Mouse (Mus musculus) common myeloid progenitor, adult 5-6 weeks (primary cell): ENCODE measurements around the gene Gm1527. TPM values are rescaled to one million over a fixed set of nuclear protein-coding genes. Genes with fewer than 3 reads are reported as not detected.
"Not testable (repeated sequence)": the region's sequence is repeated elsewhere in the genome, so short reads cannot be mapped to it uniquely, and the experiment has no call there.

Experiments
- ATAC-seq: replicated peaks from 2 replicates; pipeline ENCODE4 v1.8.0; 2016; ENCODE audit warnings: low read depth, mild to moderate bottlenecking, moderate TSS enrichment, inconsistent platforms; ENCODE audit not compliant: poor library complexity, severe bottlenecking
- total RNA-seq: library from RNA; stranded (forward); fragments of 200-1000, 187-1606 nt; gene quantifications from 2 replicates; pipeline ENCODE4 v1.2.3, GENCODE M21; 2017

The Gm1527 gene
- total RNA-seq: not detected in 2 replicates

DNA sequence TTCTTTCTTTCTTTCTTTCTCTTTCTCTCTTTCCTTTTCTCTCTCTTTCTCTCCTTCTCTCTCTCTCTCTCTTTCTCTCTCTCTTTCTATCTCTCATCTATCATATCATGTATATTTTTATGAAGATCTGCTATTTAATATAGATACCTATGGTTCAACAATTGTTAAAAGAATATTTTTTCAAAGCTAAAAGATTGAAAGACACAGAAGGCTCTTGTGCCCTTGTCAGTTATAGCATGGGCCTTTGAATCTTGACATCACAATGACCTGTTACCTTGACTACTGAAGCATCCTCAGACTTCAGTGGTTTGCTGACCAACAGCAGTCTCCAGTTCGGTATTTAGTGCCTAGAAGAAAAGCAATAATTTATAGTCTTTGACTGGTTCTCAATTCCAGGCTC is at the start of gene Gm1527:
Gene Gm1527, plus strand, starts transcription at position 301 of the 400 bp plus-strand sequence.
- ATAC-seq: no peak

DNA sequence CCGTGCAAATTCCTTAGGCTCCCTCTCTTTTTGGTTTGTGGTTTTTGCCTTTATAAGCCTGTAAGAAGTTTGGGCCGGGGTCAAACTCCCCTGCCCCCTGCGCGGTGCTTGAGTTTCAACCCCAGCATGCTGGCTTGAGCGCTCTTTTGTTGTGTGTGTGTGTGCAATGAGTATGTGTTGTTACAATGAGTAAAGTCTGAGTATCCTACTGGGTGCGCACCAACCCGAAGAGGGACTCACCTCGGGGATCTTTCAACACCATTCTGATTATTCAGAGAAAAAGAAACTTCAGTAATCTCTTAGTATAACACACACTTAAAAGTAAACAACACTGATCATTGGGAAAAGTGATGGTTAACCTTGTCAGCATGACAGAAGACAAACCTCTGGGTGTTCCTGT is 49.2 kb upstream of the Gm1527 start:
- no peak for ATAC-seq

DNA sequence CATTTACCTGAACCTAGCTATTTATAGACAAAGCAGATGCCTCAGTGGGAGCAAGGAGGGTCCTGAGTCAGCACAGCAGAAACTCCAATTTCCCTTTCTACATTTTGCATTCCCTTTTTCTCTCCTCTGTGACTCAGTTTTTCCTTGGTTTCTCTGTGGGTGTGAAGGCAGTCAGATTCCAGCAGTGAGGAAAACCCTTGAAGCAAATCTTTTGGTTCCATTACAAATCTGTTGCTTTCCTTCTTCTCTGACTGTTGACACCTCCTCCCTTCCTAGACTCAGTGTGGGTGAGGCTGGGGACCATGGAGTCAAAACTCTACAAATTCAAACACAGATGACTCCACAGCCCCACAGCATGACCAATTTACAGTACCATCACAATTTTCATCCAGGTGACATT is 45.3 kb upstream of the Gm1527 start:
- no peak for ATAC-seq

DNA sequence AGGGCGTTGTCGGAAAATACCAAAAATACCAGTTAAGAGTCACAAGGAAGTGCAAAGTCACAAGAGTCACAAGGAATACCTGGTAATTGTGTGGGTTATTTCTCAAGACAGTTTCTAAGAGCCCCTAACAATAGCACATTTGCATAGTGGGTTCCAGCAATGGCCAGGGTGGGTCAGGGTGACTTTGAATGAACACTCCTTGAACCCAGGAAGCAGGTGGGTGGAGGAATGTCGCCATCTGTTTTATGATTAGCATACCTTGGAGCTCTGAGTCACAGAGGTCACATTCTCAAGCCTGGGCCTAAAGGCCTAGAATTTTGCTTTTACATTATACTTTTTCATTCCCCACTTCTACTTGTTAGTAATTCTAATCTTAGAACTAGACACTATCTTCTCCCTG is 40.2 kb upstream of the Gm1527 start:
- ATAC-seq: not testable (repeated sequence)

DNA sequence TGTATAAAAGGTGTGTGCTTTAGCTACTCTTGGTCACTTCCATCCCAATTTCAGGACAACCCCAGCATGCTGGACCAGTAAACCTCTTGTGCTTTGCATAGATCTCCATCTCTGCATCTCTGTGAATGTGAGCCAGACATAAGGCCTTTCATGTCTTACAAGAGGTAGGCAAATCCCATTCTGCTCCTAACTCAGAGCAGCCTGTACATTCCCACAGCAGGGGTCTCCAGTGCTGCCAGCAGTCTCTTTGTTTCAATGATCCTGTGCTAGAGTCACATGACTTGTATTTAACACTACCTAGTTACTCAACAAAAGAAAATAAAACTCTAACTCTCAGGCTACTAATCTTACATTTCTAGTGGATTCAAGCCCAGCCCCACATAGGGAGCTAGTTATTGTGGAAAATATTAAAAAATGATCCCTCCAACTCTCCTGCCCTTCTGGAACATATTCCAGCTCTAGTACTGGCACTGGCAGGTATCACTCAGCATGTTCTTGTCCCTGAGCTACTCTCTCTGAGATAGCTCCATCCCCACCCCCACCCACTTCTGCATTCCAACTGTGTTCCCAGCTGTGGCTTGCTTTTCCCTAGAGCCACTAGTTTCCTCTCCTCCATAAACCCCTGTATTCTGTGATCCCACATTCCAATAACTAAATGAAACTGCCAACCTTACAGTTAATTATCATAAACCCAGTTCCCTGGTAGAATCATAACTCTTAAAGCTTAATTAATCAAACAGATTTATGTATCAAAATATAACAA is 32.6 kb upstream of the Gm1527 start:
- ATAC-seq: not testable (repeated sequence)

DNA sequence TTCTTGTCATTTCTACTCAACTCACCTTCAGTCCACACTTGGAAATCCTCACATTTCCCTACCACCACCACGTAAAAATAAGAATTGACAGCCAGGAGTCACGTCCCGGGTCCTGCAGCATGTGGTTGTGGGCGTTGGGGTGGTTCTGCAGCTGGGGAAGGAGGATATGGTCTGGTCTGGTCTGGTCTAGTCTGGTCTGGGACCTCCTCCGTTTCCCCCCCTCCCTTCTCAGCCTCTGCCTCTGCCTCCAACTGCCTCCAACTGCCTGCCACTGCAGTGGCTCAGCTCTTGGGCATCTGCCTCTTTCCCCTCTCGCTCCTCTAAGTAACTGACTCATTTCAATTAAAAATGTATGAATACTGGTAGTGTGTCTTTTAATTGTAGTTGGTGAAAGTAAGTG is 4.5 kb downstream of the Gm1527 start:
- not testable (repeated sequence) for ATAC-seq

DNA sequence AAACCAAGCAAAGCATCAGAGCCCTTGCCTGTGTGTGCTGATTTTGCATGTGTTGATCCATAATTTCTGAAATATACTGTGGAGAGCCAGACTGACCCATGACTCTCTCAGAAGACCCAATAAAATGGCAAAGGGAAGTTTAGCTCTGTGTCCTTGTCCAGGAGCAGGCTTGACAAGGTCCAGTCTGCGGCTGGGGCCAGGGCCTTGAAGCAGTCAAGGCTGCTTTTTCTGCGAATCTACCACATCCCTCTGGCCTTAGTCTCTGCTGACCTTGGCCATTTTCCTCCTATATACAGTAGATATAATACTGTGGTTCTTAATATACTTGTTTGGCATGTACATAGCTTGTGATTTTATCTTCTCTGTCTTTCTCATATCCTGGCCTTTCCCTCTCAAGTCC is 73.5 kb downstream of the Gm1527 start:
- ATAC-seq: no peak

DNA sequence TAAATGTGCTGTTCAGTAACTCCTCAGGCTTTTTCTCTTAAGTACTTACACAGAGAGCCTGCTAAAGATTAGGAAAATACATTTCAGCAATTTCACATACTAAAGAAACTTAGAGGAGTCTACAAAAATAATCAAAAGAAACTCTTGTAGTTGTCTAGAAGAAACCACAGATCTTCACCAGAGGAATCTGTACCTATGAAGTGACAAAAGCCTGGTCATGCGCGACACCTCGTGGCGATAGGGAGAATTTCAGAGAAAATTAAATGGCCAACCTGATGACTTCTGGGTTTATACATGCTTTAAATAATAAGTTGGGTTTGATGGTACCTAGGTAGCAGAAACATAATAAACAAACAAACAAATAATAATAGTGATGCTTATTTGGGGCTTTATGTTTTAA is 76.4 kb downstream of the Gm1527 start:
- ATAC-seq: peak; percentile 82

Other genes starting within 250 kb of the Gm1527 start
- not detected in 2 replicates for gene Slc2a2, start 194.7 kb upstream of the Gm1527 start, total RNA-seq
- 4.2 and 6.0 TPM in 2 replicates for gene Eif5a2, start 111.3 kb upstream of the Gm1527 start, total RNA-seq
- 170 and 232 TPM in 2 replicates for gene Rpl22l1, start 87.2 kb upstream of the Gm1527 start, total RNA-seq
- not detected in 2 replicates for gene Egfem1, start 189.4 kb downstream of the Gm1527 start, total RNA-seq